Mouse (Mus musculus) CD4-positive, CD25-positive, alpha-beta regulatory T cell, adult 4 months (primary cell): Measurements from ENCODE around the gene Spata25. TPM values are rescaled to one million over a fixed set of nuclear protein-coding genes. Genes with fewer than 3 reads are reported as not detected.
"Not testable (repeated sequence)": the region's sequence is repeated elsewhere in the genome, so short reads cannot be mapped to it uniquely, and the experiment has no call there.

Source experiments
- ATAC-seq: one replicate; pipeline ENCODE4 v1.8.0; 2017
- polyA plus RNA-seq, 2 experiments: library from polyadenylated mRNA; unstranded; fragments of 100-300 nt; shearing (Covaris generic); gene quantifications; one replicate each; pipeline ENCODE4 v1.2.1; 2017

Gene Spata25
- not detected for polyA plus RNA-seq

DNA sequence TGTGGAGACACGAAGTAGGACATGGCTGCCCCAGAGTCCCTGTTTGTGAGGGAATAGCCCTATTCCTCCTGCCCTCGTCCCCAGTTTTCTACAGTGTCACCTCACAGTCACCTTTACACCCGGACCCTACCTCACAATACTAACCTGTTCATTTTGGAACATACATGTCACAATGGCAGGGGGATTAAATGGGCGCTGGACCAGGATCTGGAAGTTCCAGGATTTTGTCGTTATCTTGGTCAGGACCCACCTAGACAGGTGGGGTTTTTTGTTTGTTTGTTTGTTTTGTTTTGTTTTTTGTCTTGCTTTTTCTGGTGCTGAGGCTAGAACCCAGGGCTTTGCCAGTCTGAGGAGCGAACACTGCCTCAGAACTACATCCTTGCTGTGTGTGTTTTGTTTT lies at the start of gene Spata25:
Gene Spata25 (minus strand): TSS at position 101 of the 400 bp plus-strand sequence.
- ATAC-seq: no peak

DNA sequence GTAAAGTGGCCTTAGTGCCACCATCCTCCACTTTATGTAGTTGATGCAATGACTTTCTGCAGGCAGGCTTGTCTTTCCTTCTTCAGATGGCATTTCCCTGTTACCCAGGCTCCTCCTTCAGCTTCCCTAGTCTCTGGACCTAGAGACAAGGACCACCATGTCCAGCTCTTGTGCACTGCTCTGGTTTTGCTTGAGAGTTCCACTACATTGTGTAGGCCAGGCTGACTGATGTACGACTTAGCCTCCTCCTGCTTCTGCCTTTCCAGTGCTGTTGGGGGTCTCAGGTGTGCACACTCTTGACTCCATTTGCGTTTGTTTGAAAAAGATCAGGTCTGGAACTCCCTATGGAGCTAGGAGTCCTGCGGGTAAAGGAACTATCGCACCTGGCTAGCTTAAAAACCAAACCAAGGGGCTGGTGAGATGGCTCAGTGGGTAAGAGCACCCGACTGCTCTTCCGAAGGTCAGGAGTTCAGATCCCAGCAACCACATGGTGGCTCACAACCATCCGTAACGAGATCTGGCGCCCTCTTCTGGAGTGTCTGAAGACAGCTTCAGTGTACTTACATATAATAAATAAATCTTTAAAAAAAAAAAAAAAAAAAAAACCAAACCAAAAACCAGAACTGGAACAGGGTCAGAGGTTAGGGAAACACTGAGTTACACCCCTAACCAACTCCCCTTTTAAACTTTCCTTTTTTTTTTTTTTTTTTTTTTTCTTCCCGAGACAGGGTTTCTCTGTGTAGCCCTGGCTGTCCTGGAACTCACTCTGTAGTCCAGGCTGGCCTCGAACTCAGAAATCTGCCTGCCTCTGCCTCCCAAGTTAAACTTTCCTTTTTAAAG lies 49.3 kb upstream of the Spata25 start:
- not testable (repeated sequence) for ATAC-seq

DNA sequence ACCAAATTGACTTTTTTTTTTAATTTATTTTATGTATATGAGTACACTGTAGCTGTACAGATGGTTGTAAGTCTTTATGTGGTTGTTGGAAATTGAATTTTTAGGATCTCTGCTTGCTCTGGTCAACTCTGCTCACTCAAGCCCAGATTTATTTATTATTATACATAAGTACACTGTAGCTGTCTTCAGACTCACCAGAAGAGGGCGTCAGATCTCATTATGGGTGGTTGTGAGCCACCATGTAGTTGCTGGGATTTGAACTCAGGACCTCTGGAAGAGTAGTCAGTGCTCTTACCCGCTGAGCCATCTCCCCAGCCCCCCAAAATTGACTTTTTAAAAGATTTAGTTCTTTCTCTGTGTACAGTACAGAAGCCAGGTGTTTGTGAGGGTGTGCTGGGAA lies 47.3 kb upstream of the Spata25 start:
- not testable (repeated sequence) for ATAC-seq

DNA sequence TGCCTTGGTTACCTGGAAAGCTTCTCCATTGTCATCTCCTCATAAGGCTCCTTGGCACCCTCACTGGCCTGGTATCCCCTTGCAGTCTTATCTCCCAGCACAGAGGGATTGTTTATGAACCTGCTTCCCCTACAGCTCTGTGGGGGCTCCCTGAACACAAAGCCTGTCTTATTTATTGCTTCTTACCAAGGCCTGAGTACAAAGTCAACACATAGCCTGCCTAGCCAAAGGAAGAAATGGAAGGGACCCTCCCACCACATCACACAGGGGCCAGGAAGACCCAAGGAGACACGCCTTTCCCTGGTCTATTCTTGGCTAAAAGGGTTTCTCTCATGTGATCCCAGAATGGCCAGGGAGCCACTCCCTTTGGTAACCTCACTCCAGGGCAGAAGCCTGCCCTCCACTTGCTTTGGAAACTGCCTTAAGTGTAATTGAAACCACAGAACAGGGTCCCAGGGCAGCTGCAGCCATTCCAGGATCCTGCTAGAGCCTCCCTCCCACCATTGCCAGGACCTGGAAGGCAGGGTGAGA lies 46.0 kb upstream of the Spata25 start:
- no peak for ATAC-seq

DNA sequence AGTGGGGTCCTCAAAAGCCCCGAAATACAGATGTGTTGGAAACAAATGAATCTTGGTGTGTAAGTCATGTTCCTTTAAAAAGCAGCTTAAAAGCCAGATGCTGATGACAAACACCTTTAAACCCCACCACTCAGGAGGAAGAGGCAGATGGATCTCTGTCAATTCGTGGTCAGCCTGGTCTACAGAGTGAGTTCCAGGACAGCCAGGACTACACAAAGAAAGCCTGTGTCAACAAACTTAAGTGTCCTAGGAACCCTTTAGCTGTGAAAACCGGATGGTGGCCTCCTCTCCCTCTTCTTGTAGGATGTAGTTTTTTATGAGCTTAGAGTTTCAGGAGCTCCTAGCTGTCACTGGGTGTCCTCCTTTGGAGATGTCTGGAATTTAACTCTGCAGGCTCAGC lies 45.3 kb upstream of the Spata25 start:
- no peak for ATAC-seq

DNA sequence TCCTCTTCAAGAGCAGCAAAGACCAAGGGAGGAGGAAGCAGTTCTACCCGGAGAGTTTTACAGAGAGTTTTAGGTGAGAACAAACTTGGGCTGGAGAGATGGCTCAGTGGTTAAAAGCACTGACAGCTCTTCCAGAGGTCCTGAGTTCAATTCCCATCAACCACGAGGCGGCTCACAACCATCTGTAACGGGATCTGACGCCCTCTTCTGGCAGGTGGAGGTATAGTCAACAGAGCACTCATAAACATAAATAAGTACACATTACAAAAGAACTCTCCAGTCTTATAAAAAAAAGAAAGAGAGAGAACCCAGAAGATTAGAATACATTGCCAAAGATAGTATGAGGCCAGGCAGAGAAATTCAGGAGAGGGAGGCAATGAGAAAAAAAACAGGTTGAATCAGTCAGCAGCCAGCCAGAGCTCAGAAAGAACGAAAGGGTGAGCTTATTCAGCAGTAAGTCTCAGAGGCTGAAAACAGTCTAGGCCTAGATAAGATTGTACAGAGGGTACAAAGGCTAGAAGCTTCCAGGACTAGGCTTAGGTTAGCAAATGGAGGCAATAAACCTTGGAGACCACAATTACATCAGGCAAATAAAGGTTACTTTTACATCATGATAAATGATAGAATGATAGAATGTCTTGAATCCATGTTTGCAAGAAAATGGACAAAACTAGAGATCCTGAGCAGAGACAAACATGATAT lies 43.4 kb upstream of the Spata25 start:
- ATAC-seq: no peak

DNA sequence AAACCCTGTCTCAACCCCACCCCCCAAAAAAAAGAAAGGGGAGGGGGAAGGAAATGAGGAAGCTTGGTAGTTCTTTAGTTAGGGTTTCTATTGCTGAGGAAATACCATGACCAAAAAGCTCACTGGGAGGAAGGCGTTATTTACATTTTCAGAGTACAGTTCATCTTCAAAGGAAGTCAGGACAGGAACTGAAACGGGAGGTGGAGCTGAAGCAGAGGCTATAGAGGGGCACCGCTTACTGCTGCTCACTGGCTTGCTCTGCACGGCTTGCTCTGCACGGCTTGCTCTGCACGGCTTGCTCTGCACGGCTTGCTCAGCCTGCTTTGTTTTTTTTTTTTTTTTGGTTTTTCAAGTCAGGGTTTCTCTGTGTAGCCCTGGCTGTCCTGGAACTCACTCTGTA lies 40.2 kb upstream of the Spata25 start:
- peak; percentile 77 for ATAC-seq

DNA sequence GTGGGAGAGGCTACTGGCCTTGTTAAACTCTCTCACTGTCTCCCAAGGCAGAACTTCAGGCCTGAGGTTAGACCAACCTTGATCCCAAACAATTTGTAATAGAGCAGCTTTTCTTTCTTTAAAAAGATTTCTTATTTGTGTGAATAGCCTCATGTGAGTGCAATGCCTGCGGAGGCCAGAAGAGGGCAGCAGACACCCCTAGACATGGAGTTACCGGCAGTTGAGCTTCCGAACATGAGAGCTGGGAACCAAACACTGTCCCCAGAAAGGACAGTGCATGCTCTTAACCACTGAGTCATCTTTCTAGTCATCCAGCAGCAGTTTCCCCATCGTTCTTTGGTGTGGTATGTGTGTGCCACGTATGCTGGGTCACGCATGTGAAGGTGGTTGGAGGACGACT lies 39.2 kb upstream of the Spata25 start:
- no peak for ATAC-seq

DNA sequence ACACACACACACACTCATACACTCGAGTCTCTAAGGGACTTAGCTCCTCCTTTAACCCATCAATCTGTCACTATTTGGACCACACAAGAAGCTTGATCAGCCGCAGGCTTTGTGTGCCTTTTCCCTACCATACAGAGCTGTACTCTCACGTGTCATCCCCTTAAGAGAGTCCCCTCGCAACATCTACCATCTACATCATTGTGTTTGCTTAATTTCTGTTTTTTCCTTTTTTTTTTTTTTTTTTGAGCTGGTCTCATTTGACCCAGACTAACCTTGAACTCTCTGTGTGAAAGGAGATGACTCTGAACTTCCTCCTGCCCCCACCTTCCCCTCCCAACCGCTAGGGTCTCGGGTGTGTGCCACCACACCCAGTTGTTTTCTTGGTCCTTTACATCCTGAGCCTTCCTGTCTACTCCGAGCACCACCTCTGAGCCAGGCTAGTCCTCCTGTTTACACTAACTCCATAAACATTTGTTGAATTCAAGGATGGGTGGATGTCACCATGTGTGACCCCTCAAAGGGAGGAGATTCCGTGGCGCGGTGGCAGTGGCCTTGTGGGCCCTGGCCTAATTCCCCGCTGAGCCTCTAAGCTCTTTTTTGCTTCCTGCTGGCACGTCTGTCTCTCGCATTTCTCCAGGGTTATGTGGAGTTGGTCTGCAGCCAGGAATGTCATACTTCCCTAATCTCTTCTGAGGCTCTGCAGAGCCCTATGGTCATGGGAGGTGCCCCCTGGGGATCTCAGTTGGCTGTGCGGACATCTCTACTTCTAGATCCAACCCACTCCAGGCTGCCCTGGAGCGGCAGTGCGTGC lies 38.6 kb upstream of the Spata25 start:
- no peak for ATAC-seq

DNA sequence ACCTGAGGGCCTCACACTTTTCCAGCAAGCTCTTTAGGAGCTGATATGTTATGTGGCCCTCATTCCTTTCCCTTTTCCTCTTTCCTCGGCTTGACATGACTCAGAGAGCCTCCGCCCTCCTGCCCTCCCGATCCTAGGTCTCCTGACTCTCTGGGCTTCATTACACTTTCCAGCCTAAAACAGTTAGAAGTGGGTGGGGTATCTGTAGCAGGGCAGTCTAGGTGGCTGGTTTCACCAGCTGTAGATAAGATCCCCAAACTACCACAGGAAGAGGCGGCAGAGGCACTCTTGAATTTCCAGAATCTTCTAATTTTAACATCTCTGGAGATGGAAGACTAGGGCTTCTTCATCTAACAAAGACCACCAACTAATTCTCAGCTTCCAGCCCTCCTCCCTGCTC lies 36.3 kb upstream of the Spata25 start:
- ATAC-seq: no peak

DNA sequence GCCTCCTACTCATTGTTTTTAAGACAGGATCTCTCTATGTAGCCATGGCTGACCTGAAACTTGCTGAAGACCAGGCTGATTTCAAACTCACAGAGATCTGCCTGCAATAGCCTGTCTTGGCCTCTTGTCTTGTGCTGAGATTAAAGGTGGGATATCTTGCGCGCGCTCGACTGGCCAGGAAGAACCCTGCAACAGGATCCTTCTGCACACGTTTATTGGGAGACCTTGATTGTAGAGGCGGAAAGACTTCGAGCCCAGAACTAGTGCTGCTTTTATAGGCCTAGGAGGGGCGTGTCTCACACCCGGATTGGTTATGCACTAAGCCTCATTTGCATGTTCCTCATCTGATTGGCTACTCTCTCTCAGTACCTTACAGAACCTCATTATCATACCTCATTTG lies 35.1 kb upstream of the Spata25 start:
- not testable (repeated sequence) for ATAC-seq

DNA sequence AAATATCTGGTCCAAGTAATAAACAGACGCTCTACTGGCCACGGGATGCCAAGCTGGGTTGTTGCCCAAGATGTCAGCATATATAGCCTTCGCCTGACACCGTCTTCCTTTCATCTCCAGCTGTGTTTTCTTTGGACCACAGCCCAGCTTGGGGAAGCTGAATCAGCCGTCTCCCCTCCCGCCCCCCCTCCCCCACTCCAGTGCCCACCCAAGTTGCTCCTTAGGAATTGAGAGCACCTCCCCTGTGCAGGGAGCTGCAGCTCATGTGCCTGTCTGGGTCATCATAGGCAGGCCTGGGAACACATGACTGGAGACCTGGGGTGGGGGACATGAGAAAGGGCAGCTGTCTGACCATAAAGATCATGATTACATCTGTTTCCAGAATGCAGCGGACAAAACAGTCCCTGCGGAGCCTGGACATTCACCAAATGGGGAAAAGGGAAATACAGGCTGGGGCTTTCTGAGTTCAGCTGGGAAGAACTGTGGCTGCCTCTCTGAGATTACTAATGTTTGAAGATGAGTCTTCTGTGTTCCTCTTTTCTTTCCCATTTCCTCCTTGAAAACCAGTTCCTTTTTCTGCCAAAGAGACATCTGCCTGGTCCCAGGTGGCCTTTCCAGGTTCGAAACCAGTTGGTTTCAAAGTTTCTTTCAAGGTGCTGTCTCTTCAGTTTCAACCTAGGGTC lies 34.0 kb upstream of the Spata25 start:
- ATAC-seq: no peak

DNA sequence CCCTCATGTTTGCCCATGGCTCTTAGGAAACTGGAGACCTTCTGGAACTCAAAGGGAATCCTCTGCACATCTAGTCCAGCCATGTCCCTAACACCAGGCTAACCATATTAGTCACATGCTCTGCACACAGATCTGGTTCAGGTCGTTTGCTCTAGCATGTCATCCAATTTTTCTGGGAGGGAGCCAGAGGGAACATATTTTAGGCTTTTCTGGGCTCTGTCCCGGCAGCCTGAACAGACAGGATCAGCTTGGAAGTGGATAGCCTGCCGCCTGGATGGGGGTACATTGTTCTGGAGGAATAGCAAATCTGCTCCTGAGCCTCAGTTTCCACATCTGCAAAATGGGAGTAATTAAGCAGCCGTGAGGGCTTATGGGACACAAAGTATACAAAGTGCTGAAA lies 32.8 kb upstream of the Spata25 start:
- ATAC-seq: no peak

DNA sequence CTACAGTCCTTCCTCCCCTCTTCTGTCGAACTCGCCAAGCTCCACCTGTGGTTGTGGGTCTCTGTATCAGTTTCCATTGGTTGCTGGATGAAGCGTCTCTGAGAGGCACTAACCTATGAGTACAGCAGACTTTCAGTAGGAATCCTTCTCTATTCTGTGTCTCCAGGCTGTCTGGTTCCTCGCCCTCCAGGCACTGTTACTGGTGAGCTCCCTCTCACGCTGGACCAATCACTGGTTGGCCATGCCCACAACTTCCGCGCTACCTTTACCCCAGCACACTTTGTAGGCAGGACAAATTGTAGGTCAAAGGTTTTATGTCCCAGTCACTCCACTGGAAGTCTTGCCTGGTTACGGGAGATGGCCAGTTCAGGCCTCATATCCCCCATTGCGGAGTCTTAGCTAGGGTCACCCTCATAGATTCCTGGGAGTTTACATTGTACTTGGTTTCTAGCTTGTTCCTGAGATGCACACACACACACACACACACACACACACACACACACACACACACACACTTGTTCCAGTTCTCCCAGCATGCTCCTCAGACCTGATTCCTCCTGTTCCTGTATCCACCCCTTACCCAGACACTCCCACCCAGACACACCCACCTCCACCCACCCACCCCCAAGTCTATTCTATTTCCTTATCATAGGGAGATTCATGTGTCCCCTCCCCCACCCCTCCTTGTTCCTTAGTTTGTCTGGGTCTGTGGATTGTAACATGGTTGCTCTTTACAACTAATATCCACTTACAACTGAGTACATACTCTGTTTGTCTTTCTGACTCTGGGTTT lies 31.5 kb upstream of the Spata25 start:
- no peak for ATAC-seq

DNA sequence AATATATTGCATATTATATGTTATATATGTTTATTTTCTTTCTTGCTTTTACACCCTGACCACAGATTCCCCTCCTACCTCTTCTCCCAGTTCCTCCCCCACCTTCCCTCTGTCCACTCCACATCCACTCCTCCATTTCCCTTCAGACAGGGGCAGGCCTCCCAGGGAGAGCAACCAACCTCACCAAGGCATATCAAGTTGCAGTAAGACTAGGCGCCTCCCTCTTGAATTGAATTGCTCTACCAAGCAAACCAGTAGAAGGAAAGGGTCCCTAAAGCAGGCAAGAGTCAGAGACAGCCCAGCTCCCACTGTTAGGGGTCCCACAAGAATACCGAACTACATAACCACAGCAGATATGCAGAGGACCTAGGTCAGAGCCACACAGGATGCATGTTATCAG lies 30.8 kb upstream of the Spata25 start:
- no peak for ATAC-seq

DNA sequence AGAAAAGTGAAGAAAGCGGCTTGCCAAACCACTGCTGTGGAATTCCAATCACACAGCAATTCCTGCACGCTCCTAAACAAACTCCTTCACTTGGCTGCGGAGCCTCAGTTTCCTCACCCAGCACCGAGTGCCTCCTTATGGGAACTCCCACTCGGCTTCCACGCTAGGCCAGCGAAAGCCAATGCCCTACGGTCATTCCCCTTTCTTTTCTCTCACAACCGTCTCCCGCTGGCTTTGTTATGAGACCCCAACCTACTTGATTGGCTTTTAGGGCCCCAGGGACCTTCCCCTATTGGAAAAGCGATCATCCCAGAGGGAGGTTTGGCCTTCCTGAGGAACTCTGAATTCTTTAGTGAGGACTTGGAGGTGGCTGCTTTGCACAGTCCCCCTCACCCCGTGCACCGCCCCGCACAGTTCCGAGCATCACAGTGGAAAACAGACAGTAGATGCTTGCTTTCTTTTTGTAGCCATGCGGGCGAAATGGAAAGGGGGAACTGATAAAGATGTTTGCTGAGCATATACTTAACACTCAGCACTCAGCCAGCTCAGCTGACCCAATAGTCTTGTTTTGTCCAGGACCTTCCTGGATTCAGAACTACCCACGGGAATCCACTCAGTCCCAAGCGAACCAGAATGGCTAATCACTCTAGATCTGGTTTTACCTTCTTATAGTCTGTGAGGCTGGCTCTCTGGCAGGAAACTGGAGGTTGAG lies 29.7 kb upstream of the Spata25 start:
- no peak for ATAC-seq

DNA sequence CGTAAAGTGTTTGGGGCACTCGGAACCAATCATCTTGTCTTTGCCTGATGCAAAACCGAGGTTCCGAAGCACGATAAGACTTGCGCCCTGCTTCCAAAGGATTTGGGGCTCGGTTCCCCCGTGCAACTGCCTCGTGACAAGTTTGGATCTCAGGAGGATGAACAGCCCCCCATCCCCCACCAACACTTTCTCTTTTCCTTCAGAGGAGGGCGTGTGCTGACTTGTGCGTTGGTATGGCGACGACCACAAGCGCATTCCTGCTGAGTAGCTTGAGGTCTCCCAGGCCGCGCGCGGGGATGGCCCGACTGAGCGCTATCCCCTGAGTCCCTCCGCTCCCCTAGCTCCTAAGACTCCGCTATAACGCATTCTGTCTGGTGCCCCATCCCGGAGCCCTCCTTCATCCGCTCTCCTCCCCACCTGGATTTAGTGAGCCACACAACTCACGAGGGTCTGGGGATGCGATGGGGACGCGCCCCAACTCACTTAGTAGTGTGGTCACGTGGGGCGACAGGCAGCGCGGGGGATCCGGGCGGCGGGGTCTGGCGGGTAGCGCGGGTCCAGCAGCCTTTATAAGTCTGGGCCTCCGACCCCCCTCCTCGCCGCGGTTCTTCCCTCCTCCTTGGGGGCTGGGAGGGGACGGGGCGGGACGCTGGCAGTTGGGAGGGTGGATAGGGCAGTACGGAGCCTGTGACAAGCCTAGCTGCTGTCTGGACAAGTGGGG lies 28.9 kb upstream of the Spata25 start, which contains the start of gene Pltp:
Gene Pltp (minus strand): TSS at position 611 of the 721 bp plus-strand sequence.
- ATAC-seq: peak; percentile 75

DNA sequence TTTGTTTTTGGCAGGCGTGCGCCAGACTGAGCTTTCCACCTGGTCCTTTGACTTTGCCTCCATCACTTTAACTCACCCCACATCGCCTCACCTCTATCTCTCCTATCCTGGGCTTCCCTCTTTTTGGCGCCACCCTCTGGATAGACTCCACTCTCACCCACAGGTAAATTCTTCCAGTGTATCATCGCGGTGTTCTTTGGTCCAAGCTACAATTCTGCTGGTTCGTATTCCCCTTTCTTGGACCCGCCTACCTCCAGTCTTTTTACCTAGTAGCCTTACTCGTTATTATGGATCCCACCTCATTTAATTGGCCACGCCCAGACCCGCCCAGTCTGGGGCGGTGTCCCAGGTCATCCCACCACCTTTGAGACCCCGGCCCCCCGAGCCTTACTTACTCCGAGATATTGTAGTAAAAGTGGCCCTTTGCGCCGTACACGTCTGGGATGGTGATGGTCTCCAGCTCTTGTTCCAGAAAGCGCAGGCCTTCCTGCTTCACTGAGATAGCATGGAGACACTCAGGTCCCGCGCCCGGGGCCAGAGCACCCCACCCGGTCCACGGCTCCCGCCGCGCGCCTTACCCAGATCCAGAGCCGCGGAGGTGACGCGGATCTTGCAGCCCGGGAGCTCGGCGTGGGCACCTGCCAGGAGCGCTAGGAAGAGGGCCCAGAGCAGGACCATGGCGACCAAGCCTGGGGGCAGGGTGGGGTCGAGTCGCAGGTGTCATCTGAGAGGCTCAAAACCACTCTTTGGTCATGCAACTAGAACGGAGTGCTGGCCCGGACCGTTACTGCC lies 28.2 kb upstream of the Spata25 start:
- peak; percentile 37 for ATAC-seq

DNA sequence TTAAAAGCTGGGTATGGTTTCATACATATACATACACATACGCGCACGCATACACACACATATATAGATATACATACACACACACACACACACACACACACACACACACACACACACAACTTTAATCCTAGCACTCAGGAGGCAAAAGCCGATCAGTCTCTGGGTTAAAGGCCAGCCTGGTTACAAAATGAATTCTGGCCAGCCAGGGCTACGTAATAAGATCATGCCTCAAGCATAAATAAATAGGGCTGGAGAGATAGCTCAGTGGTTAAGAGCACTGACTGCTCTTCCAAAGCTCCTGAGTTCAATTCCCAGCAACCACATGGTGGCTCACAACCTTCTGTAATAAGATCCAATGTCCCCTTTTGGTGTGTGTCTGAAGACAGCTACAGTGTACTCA lies 27.2 kb upstream of the Spata25 start:
- ATAC-seq: not testable (repeated sequence)
